In the genomic region with DNA sequence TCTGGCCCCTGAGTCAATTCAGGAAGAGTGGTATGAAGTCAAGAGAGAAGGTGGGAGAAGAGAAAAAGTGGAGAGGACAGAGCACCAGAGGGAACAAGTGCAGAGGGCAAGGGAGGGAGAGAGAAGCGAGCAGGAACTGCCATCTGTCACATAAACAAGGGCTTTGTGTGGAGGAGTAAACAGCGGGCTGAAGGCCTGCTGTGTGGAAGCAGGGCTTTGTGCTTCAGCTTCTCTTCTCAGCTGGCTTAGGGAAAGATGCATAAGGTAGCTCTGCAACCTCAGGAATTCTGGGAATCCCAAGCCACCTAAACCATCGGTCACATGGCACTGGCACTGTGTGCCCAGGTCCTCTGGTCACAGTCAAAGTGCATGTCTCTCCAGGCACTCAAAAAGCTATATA, we compare ENCODE assay signal across 9 mouse cellular contexts.
A peak's percentile ranks its signal among the peaks of the same experiment; 100 is the strongest.
DNase-seq lines count a peak whose midpoint lies in the region; ATAC-seq and TF ChIP-seq lines count a peak whose summit lies in the region.
"Had no signal": no experiment of that assay in that cellular context is flagged by ENCODE, and none has a peak within 500 bp of the region (broad histone marks: within the 10 kb centered on the region; RNA-seq: fewer than 3 reads in every experiment).

No protein-coding gene starts in this region.

- peak; percentile 56 for DNase-seq in cerebellum, adult 11 months
- no peak for DNase-seq in midbrain, embryonic 10.5 days (ENCODE audit: low spot score)
- DNase-seq in ovary, postnatal 14 days (ENCODE audit: low spot score) = no peak
- no peak for DNase-seq in ovary, postnatal 36 days (ENCODE audit: low spot score)
- no peak for DNase-seq in thymus, postnatal 0 days (ENCODE audit: low spot score)
- no peak for DNase-seq in kidney, adult 9 months
- DNase-seq: heart, postnatal 4 days had no signal

- no peak overlapping the region for H3K4me3 ChIP-seq in ES-Bruce4 (ENCODE audit: low read depth, low read length)
- H3K4me3 ChIP-seq in forebrain, embryonic 13.5 days = no peak overlapping the region
- no peak overlapping the region for H3K4me3 ChIP-seq in midbrain, embryonic 10.5 days

- no peak for TF ChIP-seq CTCF in ES-Bruce4 (IDR thresholded peaks at IDR 0.05; ENCODE audit: low read depth, low read length)

- H3K4me2 ChIP-seq in forebrain, embryonic 13.5 days = no peak overlapping the region

- H3K9me3 ChIP-seq in ES-Bruce4 (replicated peaks; ENCODE audit: control insufficient read depth, insufficient read depth, low read length, poor library complexity, severe bottlenecking) = no peaks in the 10 kb centered on the region; the same call in 1 of the 2 replicates
- H3K9me3 ChIP-seq in forebrain, embryonic 13.5 days (replicated peaks) = no peaks in the 10 kb centered on the region
- H3K9me3 ChIP-seq in midbrain, embryonic 10.5 days (replicated peaks) = no peaks in the 10 kb centered on the region

- WGBS in forebrain, embryonic 13.5 days = 18% methylated on average over 3 of the region's 3 CpGs
- 29% methylated on average over 3 of the region's 3 CpGs for WGBS in midbrain, embryonic 10.5 days

- peak; percentile 72; the same call in 1 of the 2 replicates for TF ChIP-seq EP300 in ES-Bruce4 (IDR thresholded peaks at IDR 0.05; ENCODE audit: insufficient read depth, low read depth, low read length)

- H3K27me3 ChIP-seq in ES-Bruce4 (ENCODE audit: control insufficient read depth, insufficient read depth, low read length, poor library complexity, severe bottlenecking) = no peaks in the 10 kb centered on the region
- no peaks in the 10 kb centered on the region for H3K27me3 ChIP-seq in forebrain, embryonic 13.5 days
- no peaks in the 10 kb centered on the region for H3K27me3 ChIP-seq in midbrain, embryonic 10.5 days (ENCODE audit: low read depth, poor library complexity, severe bottlenecking)

- no peak overlapping the region for H3K9ac ChIP-seq in ES-Bruce4 (ENCODE audit: low read depth, poor library complexity, severe bottlenecking)
- H3K9ac ChIP-seq in forebrain, embryonic 13.5 days = no peak overlapping the region

- no peak overlapping the region for H3K27ac ChIP-seq in ES-Bruce4 (ENCODE audit: insufficient read depth, low read length)
- no peak overlapping the region for H3K27ac ChIP-seq in forebrain, embryonic 13.5 days
- peak overlapping the region; percentile 76 for H3K27ac ChIP-seq in midbrain, embryonic 10.5 days (replicated peaks)

- no peaks in the 10 kb centered on the region for H3K36me3 ChIP-seq in ES-Bruce4 (ENCODE audit: control insufficient read depth, insufficient read depth, low read length, poor library complexity, severe bottlenecking)
- no peaks in the 10 kb centered on the region for H3K36me3 ChIP-seq in forebrain, embryonic 13.5 days (ENCODE audit: poor library complexity, severe bottlenecking)
- no peaks in the 10 kb centered on the region for H3K36me3 ChIP-seq in midbrain, embryonic 10.5 days

- TF ChIP-seq POLR2A in ES-Bruce4 (IDR thresholded peaks at IDR 0.05; ENCODE audit: insufficient read depth, low read length) = no peak

- ATAC-seq in forebrain, embryonic 13.5 days = peak; percentile 68

- H3K4me1 ChIP-seq in ES-Bruce4 (ENCODE audit: control insufficient read depth, insufficient read depth, low read length) = no peaks in the 10 kb centered on the region
- H3K4me1 ChIP-seq in forebrain, embryonic 13.5 days = peaks cover 15% of the 10 kb centered on the region
- peaks cover 18% of the 10 kb centered on the region for H3K4me1 ChIP-seq in midbrain, embryonic 10.5 days
